Mouse (Mus musculus) liver, adult 2 months (tissue): ENCODE data around the gene Ppm1e. TPM values are rescaled to one million over a fixed set of nuclear protein-coding genes. Genes with fewer than 3 reads are reported as not detected.

ENCODE experiments used
- DNase-seq: peaks from one replicate; pipeline ENCODE4 v3.0.0-alpha.2; 2011; ENCODE audit warnings: low read depth, low spot score; ENCODE audit errors: extremely low read depth
- H3K27ac ChIP-seq: fragments of 200-500 bp; replicated peaks from 2 replicates; pipeline ENCODE4 v1.5.1; 2012; ENCODE audit warnings: low read depth, mild to moderate bottlenecking, control low read depth, inconsistent platforms, low read length; ENCODE audit not compliant: insufficient read depth
- H3K27me3 ChIP-seq: fragments of 200-500 bp; 2 replicates; pipeline ENCODE4 v1.6.1; 2012; ENCODE audit warnings: mild to moderate bottlenecking, moderate library complexity, low read length, inconsistent platforms; ENCODE audit not compliant: control insufficient read depth, insufficient read depth
- H3K36me3 ChIP-seq: fragments of 200-500 bp; 2 replicates; pipeline ENCODE4 v1.6.1; 2012; ENCODE audit warnings: low read length, inconsistent platforms; ENCODE audit not compliant: control insufficient read depth, insufficient read depth
- H3K4me1 ChIP-seq: fragments of 200-500 bp; 2 replicates; pipeline ENCODE4 v1.6.1; 2011; ENCODE audit warnings: low read length; ENCODE audit not compliant: control insufficient read depth, insufficient read depth
- H3K4me3 ChIP-seq: fragments of 200-500 bp; 2 replicates; pipeline ENCODE4 v1.5.1; 2011; ENCODE audit warnings: low read depth, mild to moderate bottlenecking, control low read depth, low read length, moderate library complexity; ENCODE audit not compliant: insufficient read depth
- H3K79me2 ChIP-seq: fragments of 200-500 bp; 2 replicates; pipeline ENCODE4 v1.6.1; 2012; ENCODE audit warnings: inconsistent platforms, mild to moderate bottlenecking, low read length, moderate library complexity; ENCODE audit not compliant: control insufficient read depth, insufficient read depth
- H3K9ac ChIP-seq: fragments of 200-500 bp; 2 replicates; pipeline ENCODE4 v1.6.1; 2012; ENCODE audit warnings: low read depth, mild to moderate bottlenecking, control low read depth, inconsistent platforms, low read length
- CTCF ChIP-seq: fragments of 200-500 bp; IDR thresholded peaks from 2 replicates; pipeline ENCODE4 v1.5.1; 2011; ENCODE audit warnings: low read depth, low read length, control low read depth
- POLR2A ChIP-seq: fragments of 200-500 bp; IDR thresholded peaks from 2 replicates; pipeline ENCODE4 v1.6.1; 2011; ENCODE audit warnings: low read length, control low read depth; ENCODE audit not compliant: insufficient read depth; ENCODE audit errors: extremely low read depth
- WGBS: fragments of 180-500 bp; shearing (Covaris S2); methylation state at CpG from one replicate; pipeline ENCODE4 v1.1.7; 2018; 5-methylcytosine and 5-hydroxymethylcytosine counted together
- polyA plus RNA-seq: library from polyadenylated mRNA; depleted of rRNA; stranded (reverse); fragments of >200 nt; gene quantifications from 2 replicates; pipeline ENCODE4 v1.2.3, GENCODE M21; 2012
- total RNA-seq: library from RNA; depleted of rRNA; stranded (reverse); fragments of >200 nt; gene quantifications from 2 replicates; pipeline ENCODE4 v1.2.3, GENCODE M21; 2014

Ppm1e gene
- total and polyA plus RNA-seq, 2 experiments, result 0.02 to 0.09 TPM

GRCm38 (mm10) chr11:87320007-87320406 lies 38.8 kb downstream of the Ppm1e start:
- Histone ChIP-seq H3K36me3 (no peaks in the 10 kb centered on the region), H3K4me1 (no peaks in the 10 kb centered on the region), H3K27ac (no peak overlapping the region), H3K27me3 (no peaks in the 10 kb centered on the region), H3K9ac (no peak overlapping the region), H3K79me2 (no peaks in the 10 kb centered on the region), H3K4me3 (no peak overlapping the region)
- DNase-seq, result no peak
- TF ChIP-seq CTCF (no peak), POLR2A (no peak)
- WGBS, result 62% methylated on average over 5 of the region's 5 CpGs

GRCm38 (mm10) chr11:87318956-87319708 lies 39.7 kb downstream of the Ppm1e start:
- H3K4me3 ChIP-seq, result no peak overlapping the region
- no peak overlapping the region for H3K27ac ChIP-seq
- no peak for DNase-seq
- no peaks in the 10 kb centered on the region for H3K4me1 ChIP-seq
- no peaks in the 10 kb centered on the region for H3K79me2 ChIP-seq
- H3K27me3 ChIP-seq, result no peaks in the 10 kb centered on the region
- H3K36me3 ChIP-seq, result no peaks in the 10 kb centered on the region
- TF ChIP-seq CTCF (no peak), POLR2A (no peak)
- WGBS, result 86% methylated on average over 9 of the region's 9 CpGs
- no peak overlapping the region for H3K9ac ChIP-seq

GRCm38 (mm10) chr11:87313533-87313932 lies 45.3 kb downstream of the Ppm1e start:
- Histone ChIP-seq H3K4me1 (no peaks in the 10 kb centered on the region), H3K27ac (no peak overlapping the region), H3K4me3 (no peak overlapping the region), H3K27me3 (no peaks in the 10 kb centered on the region), H3K79me2 (no peaks in the 10 kb centered on the region), H3K36me3 (no peaks in the 10 kb centered on the region), H3K9ac (no peak overlapping the region)
- TF ChIP-seq CTCF (no peak), POLR2A (no peak)
- no peak for DNase-seq
- 44% methylated on average over 3 of the region's 3 CpGs for WGBS

GRCm38 (mm10) chr11:87310309-87310708 lies 48.5 kb downstream of the Ppm1e start:
- DNase-seq, result no peak
- H3K9ac ChIP-seq, result no peak overlapping the region
- H3K36me3 ChIP-seq, result no peaks in the 10 kb centered on the region
- H3K27ac ChIP-seq, result no peak overlapping the region
- H3K27me3 ChIP-seq, result no peaks in the 10 kb centered on the region
- TF ChIP-seq CTCF (no peak), POLR2A (no peak)
- 95% methylated on average over 2 of the region's 2 CpGs for WGBS
- no peaks in the 10 kb centered on the region for H3K4me1 ChIP-seq
- no peak overlapping the region for H3K4me3 ChIP-seq
- no peaks in the 10 kb centered on the region for H3K79me2 ChIP-seq

- DNase-seq, result no peak
Observed at GRCm38 (mm10) chr11:87309329-87310074, 49.3 kb downstream of the Ppm1e start.

GRCm38 (mm10) chr11:87299066-87299465 lies 59.8 kb downstream of the Ppm1e start:
- Histone ChIP-seq H3K36me3 (no peaks in the 10 kb centered on the region), H3K79me2 (no peaks in the 10 kb centered on the region), H3K27me3 (no peaks in the 10 kb centered on the region), H3K4me1 (no peaks in the 10 kb centered on the region), H3K4me3 (no peak overlapping the region), H3K27ac (no peak overlapping the region), H3K9ac (no peak overlapping the region)
- TF ChIP-seq CTCF, result no peak
- no peak for TF ChIP-seq POLR2A
- DNase-seq, result no peak
- WGBS, result 79% methylated on average over 5 of the region's 5 CpGs

More at GRCm38 (mm10) chr11:87309329-87310074, 49.3 kb downstream of the Ppm1e start:
- H3K4me1 ChIP-seq, result no peaks in the 10 kb centered on the region
- no peak for TF ChIP-seq POLR2A
- no peak for TF ChIP-seq CTCF
- no peaks in the 10 kb centered on the region for H3K36me3 ChIP-seq
- H3K4me3 ChIP-seq, result no peak overlapping the region
- H3K9ac ChIP-seq, result no peak overlapping the region
- WGBS, result 75% methylated on average over 8 of the region's 8 CpGs
- no peaks in the 10 kb centered on the region for H3K79me2 ChIP-seq
- no peak overlapping the region for H3K27ac ChIP-seq
- no peaks in the 10 kb centered on the region for H3K27me3 ChIP-seq
